Mouse (Mus musculus) neural tube, embryonic 12.5 days (tissue): ENCODE measurements around the gene Car1. TPM values are rescaled to one million over a fixed set of nuclear protein-coding genes. Genes with fewer than 3 reads are reported as not detected.
"Not testable (repeated sequence)": the region's sequence is repeated elsewhere in the genome, so short reads cannot be mapped to it uniquely, and the experiment has no call there.

Experiments
- ATAC-seq: fragments of 200-750 bp; cut with Nextera tagmentation; 2 replicates; pipeline ENCODE4 v1.8.0; 2017; ENCODE audit warnings: low read depth, mild to moderate bottlenecking, moderate TSS enrichment, moderate library complexity; ENCODE audit not compliant: low FRiP score
- H3K27ac ChIP-seq: fragments of 300-500 bp; sonication (generic); 2 replicates; pipeline ENCODE4 v1.5.1; 2016
- H3K27me3 ChIP-seq: fragments of 300-500 bp; sonication (generic); replicated peaks from 2 replicates; pipeline ENCODE4 v1.6.1; 2016; ENCODE audit warnings: mild to moderate bottlenecking
- H3K36me3 ChIP-seq: fragments of 300-500 bp; sonication (generic); 2 replicates; pipeline ENCODE4 v1.6.1; 2016; ENCODE audit warnings: mild to moderate bottlenecking
- H3K4me1 ChIP-seq: fragments of 300-500 bp; sonication (generic); 2 replicates; pipeline ENCODE4 v1.6.1; 2016
- H3K4me2 ChIP-seq: fragments of 300-500 bp; sonication (generic); replicated peaks from 2 replicates; pipeline ENCODE4 v1.6.1; 2016; ENCODE audit warnings: mild to moderate bottlenecking
- H3K4me3 ChIP-seq: fragments of 300-500 bp; sonication (generic); 2 replicates; pipeline ENCODE4 v1.5.1; 2016
- H3K9ac ChIP-seq: fragments of 300-500 bp; sonication (generic); 2 replicates; pipeline ENCODE4 v1.6.1; 2016; ENCODE audit warnings: mild to moderate bottlenecking
- H3K9me3 ChIP-seq: fragments of 300-500 bp; sonication (generic); 2 replicates; pipeline ENCODE4 v1.6.1; 2016; ENCODE audit warnings: mild to moderate bottlenecking
- WGBS: fragments of 180-500 bp; shearing (Covaris S2); methylation state at CpG from one replicate; pipeline ENCODE4 v1.1.7; 2016; 5-methylcytosine and 5-hydroxymethylcytosine counted together
- polyA plus RNA-seq: library from polyadenylated mRNA; unstranded; fragments of >200 nt; fragmentation: Nextera tagmentation; extraction: Ambion mirVana; gene quantifications from 2 replicates; pipeline ENCODE4 v1.2.1, GENCODE M21; 2016

Car1 gene
- polyA plus RNA-seq, 1 experiment from 2014 or later, result not detected

DNA sequence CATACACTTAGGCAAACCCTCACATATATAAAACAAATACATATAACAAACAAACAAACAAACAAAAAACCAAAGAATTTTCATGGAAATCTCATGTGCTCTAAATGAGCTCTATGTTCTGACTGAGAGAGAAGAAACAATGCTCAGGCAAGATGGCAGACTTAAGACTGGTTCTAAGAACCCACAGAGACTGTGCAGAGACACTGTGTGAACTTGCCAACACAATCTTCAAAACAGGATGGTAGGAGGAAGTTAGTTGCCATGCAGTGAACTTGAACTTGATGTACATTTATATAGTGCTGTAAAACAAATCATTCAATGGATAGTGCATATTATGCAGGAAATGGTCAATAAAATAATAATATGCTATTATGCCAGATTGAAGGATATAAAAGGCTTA, 1.5 kb downstream of the Car1 start:
- H3K4me2 ChIP-seq, result no peak overlapping the region
- no peak overlapping the region for H3K9ac ChIP-seq
- H3K27ac ChIP-seq, result no peak overlapping the region
- no peaks in the 10 kb centered on the region for H3K4me1 ChIP-seq
- H3K27me3 ChIP-seq, result no peaks in the 10 kb centered on the region
- no peak for ATAC-seq
- no peaks in the 10 kb centered on the region for H3K9me3 ChIP-seq
- no peak overlapping the region for H3K4me3 ChIP-seq
- H3K36me3 ChIP-seq, result no peaks in the 10 kb centered on the region

GRCm38 (mm10) chr3:14805962-14806361, 2.2 kb downstream of the Car1 start:
- H3K9ac ChIP-seq, result no peak overlapping the region
- H3K27me3 ChIP-seq, result no peaks in the 10 kb centered on the region
- 88% methylated on average over 3 of the region's 3 CpGs for WGBS
- no peak overlapping the region for H3K27ac ChIP-seq
- H3K4me1 ChIP-seq, result no peaks in the 10 kb centered on the region
- H3K4me3 ChIP-seq, result no peak overlapping the region
- H3K4me2 ChIP-seq, result no peak overlapping the region
- no peak for ATAC-seq
- no peaks in the 10 kb centered on the region for H3K36me3 ChIP-seq
- no peaks in the 10 kb centered on the region for H3K9me3 ChIP-seq

GRCm38 (mm10) chr3:14804906-14805305, 3.3 kb downstream of the Car1 start:
- H3K9ac ChIP-seq, result no peak overlapping the region
- H3K4me3 ChIP-seq, result no peak overlapping the region
- no peak for ATAC-seq
- H3K4me2 ChIP-seq, result no peak overlapping the region
- H3K4me1 ChIP-seq, result no peaks in the 10 kb centered on the region
- no peaks in the 10 kb centered on the region for H3K9me3 ChIP-seq
- no peaks in the 10 kb centered on the region for H3K36me3 ChIP-seq
- H3K27ac ChIP-seq, result no peak overlapping the region
- 92% methylated on average over 6 of the region's 6 CpGs for WGBS
- no peaks in the 10 kb centered on the region for H3K27me3 ChIP-seq

DNA sequence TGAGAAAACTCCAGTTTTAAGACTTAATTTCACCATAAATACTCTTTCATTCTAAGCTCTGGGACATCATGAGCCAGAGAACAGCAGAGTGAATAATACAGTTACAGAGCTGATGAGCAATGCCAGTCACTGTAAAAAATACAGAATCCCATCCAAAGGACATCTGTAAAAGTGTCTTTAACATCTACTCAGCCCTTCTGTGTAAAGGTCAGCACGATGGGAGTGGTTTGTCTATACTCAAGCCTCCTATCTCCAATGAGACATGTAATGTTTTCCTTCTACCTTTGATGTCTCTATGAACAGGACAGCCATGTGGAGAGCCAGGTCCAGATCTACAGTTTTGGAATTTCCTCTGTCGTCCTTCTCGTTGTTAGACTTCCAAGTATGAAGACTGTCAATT, 11.1 kb downstream of the Car1 start:
- no peak for ATAC-seq
- H3K27me3 ChIP-seq, result no peaks in the 10 kb centered on the region
- no peak overlapping the region for H3K27ac ChIP-seq
- no peaks in the 10 kb centered on the region for H3K36me3 ChIP-seq
- H3K4me1 ChIP-seq, result no peaks in the 10 kb centered on the region
- no peak overlapping the region for H3K9ac ChIP-seq
- no peak overlapping the region for H3K4me2 ChIP-seq
- no peak overlapping the region for H3K4me3 ChIP-seq
- WGBS, result 88% methylated on average over 3 of the region's 3 CpGs
- no peaks in the 10 kb centered on the region for H3K9me3 ChIP-seq

DNA sequence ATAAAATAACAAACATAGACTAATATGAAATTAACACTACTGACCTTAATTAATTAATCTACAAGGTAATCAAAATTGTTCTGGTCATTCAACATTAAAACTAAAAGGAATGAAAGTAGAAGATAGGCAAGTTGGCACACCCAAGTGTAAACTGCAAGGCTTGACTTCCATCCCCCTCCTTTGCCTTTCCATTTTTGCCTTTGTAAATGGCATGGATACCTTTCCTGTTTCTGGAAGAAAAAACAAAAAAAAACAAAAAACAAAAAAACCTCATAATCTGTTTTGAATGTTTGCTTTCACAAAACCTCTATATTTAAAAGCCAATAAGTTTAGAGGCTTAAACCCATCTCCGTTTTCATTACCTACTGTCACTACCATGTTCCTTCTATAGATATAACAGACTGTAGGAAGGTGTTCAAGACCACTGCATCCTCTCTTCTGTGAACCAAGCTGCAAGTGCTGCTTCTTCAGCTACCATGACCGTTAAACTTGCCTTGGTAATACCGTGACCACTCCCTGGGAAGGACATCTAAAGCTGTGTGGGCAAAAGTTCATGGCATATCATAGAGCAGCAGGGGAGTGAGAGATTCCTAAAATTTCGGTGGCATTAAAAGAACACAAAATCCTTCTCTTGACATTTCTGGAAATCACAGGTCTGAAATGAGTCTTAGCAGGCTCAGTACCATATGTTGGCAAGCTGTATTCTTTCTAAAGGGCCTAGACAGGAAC, 12.7 kb downstream of the Car1 start:
- 80% methylated on average over 4 of the region's 4 CpGs for WGBS
- Histone ChIP-seq H3K4me2 (no peak overlapping the region), H3K4me3 (no peak overlapping the region), H3K27ac (no peak overlapping the region), H3K27me3 (no peaks in the 10 kb centered on the region), H3K4me1 (no peaks in the 10 kb centered on the region), H3K36me3 (no peaks in the 10 kb centered on the region), H3K9me3 (no peaks in the 10 kb centered on the region), H3K9ac (no peak overlapping the region)
- ATAC-seq, result no peak

DNA sequence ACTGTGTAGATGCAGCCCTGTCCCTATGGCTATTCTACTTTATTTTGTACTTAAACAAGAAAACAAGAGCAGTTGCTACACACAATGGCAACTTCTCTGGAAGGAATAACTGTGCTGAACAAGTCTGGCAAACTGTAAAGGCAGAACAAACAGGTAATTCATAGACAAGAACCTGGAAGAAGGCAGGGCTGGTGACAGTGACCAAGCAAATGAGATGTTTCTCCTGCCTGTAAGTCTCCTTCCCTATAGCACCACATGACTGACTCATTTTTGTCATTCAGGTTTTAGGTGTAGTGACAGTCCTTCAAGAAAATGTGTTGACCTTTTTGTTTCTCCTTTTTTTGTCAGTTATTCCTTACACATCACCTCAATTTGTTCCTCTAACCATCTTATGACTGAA, 16.1 kb downstream of the Car1 start:
- H3K27ac ChIP-seq, result no peak overlapping the region

DNA sequence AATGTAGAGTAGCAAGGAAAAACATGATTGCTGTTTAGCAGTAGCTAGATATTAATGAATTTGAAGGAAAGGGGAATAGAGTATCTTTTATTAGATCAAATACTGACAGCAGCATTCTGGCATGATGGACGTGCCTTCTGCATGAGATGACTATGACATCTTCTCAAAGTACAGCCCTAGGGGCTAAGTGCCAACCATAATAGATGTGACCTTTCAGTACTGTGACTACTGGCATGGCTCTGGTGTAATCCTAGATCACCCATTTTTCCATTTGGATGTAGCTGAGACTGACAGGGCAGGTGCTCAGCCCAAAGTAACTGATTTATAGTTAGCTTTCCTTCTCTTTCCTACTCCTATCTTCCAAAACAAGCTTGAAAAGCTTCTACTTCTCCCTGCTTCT, 20.6 kb downstream of the Car1 start:
- no peak overlapping the region for H3K9ac ChIP-seq
- no peaks in the 10 kb centered on the region for H3K9me3 ChIP-seq
- H3K4me2 ChIP-seq, result no peak overlapping the region
- whole genome bisulfite sequencing, result 74% methylated on average over 1 of the region's 1 CpGs
- no peaks in the 10 kb centered on the region for H3K27me3 ChIP-seq
- H3K36me3 ChIP-seq, result no peaks in the 10 kb centered on the region
- H3K27ac ChIP-seq, result no peak overlapping the region
- H3K4me1 ChIP-seq, result no peaks in the 10 kb centered on the region
- H3K4me3 ChIP-seq, result no peak overlapping the region
- ATAC-seq, result no peak

More for the DNA sequence above, 16.1 kb downstream of the Car1 start:
- H3K4me2 ChIP-seq, result no peak overlapping the region
- no peaks in the 10 kb centered on the region for H3K27me3 ChIP-seq
- H3K36me3 ChIP-seq, result no peaks in the 10 kb centered on the region
- H3K4me3 ChIP-seq, result no peak overlapping the region
- no peaks in the 10 kb centered on the region for H3K9me3 ChIP-seq
- H3K9ac ChIP-seq, result no peak overlapping the region
- ATAC-seq, result no peak
- H3K4me1 ChIP-seq, result no peaks in the 10 kb centered on the region

DNA sequence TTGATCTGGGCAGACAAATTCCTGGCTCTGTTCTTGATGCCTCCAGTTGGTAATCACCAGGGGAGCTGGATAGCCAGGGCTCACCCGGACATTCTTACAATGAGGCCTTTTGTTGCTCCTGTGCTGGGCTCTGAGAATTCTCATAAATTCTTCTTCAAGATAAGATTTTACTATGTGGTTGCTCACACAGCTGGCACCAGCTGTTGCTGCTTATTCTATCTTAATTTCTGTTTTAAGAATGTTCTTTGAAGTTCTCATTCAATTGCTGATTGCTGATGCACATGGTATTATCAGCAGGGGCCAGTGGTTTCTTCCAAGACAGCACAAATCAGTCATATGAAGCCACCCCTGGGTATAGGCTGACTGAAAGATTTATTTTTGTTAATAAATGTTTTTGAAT, 21.0 kb downstream of the Car1 start:
- H3K4me3 ChIP-seq, result no peak overlapping the region
- no peaks in the 10 kb centered on the region for H3K36me3 ChIP-seq
- 32% methylated on average over 1 of the region's 1 CpGs for WGBS
- H3K27me3 ChIP-seq, result no peaks in the 10 kb centered on the region
- H3K9me3 ChIP-seq, result no peaks in the 10 kb centered on the region
- no peak overlapping the region for H3K4me2 ChIP-seq
- no peak overlapping the region for H3K27ac ChIP-seq
- no peak for ATAC-seq
- no peaks in the 10 kb centered on the region for H3K4me1 ChIP-seq
- no peak overlapping the region for H3K9ac ChIP-seq

DNA sequence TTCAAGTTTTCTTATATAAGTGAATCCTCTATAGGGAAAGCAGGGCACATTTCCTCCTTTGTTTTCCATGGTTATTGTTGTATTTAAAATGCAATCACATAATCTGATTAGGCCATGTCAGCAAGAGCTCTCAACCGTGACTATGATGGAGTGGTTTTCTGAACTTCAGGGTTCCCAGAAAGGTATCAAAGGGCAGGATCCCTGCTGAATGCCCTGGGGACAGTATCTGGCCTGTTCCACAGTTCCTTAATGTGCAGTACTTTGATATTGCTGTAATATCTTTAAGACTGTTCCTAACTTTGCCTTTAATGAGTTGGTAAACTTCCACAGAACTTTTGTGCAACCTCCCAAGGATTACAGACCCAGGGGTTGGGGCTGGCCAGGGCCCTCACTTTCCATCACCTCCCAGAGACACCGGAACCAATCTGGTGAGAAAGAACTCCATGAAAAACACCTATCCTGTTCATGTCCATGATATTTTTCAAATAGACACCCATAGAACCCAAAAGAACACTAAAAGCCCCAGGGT, 21.6 kb downstream of the Car1 start:
- H3K27ac ChIP-seq, result no peak overlapping the region
- no peak overlapping the region for H3K4me2 ChIP-seq
- no peak overlapping the region for H3K4me3 ChIP-seq
- H3K9me3 ChIP-seq, result no peaks in the 10 kb centered on the region
- no peak for ATAC-seq
- no peaks in the 10 kb centered on the region for H3K36me3 ChIP-seq
- H3K27me3 ChIP-seq, result no peaks in the 10 kb centered on the region
- no peaks in the 10 kb centered on the region for H3K4me1 ChIP-seq
- H3K9ac ChIP-seq, result no peak overlapping the region
- whole genome bisulfite sequencing, result 88% methylated on average over 2 of the region's 2 CpGs

- no peak for ATAC-seq
- no peaks in the 10 kb centered on the region for H3K4me1 ChIP-seq
- H3K36me3 ChIP-seq, result no peaks in the 10 kb centered on the region
- no peak overlapping the region for H3K27ac ChIP-seq
- WGBS, result 87% methylated on average over 2 of the region's 2 CpGs
- no peak overlapping the region for H3K9ac ChIP-seq
- no peaks in the 10 kb centered on the region for H3K9me3 ChIP-seq
- H3K27me3 ChIP-seq, result no peaks in the 10 kb centered on the region
- H3K4me3 ChIP-seq, result no peak overlapping the region
- H3K4me2 ChIP-seq, result no peak overlapping the region
Measured at GRCm38 (mm10) chr3:14785353-14785752, 22.8 kb downstream of the Car1 start.

- not testable (repeated sequence) for H3K4me2 ChIP-seq, H3K9ac ChIP-seq, H3K4me3 ChIP-seq, H3K27me3 ChIP-seq, ATAC-seq, H3K4me1 ChIP-seq, H3K36me3 ChIP-seq, H3K9me3 ChIP-seq, H3K27ac ChIP-seq
- WGBS, result 88% methylated on average over 5 of the region's 5 CpGs
Measured at GRCm38 (mm10) chr3:14783198-14783597, 25.0 kb downstream of the Car1 start.

GRCm38 (mm10) chr3:14782365-14782764, 25.8 kb downstream of the Car1 start:
- not testable (repeated sequence) for H3K4me1 ChIP-seq, ATAC-seq
- 85% methylated on average over 3 of the region's 3 CpGs for WGBS

GRCm38 (mm10) chr3:14780212-14780611, 28.0 kb downstream of the Car1 start:
- WGBS, result 82% methylated on average over 2 of the region's 2 CpGs
- Histone ChIP-seq H3K4me2 (no peak overlapping the region), H3K27ac (no peak overlapping the region), H3K9me3 (no peaks in the 10 kb centered on the region), H3K4me1 (no peaks in the 10 kb centered on the region), H3K27me3 (no peaks in the 10 kb centered on the region), H3K9ac (no peak overlapping the region), H3K36me3 (no peaks in the 10 kb centered on the region), H3K4me3 (no peak overlapping the region)
- ATAC-seq, result no peak

More at GRCm38 (mm10) chr3:14782365-14782764, 25.8 kb downstream of the Car1 start:
- H3K4me3 ChIP-seq, H3K9ac ChIP-seq, H3K4me2 ChIP-seq, H3K27ac ChIP-seq, H3K36me3 ChIP-seq, H3K27me3 ChIP-seq, H3K9me3 ChIP-seq: not testable (repeated sequence)
